Mouse (Mus musculus) lung, postnatal 0 days (tissue): ENCODE measurements around the gene Lgmn.

Source experiments
- CTCF ChIP-seq: IDR thresholded peaks from 2 replicates; pipeline ENCODE4 v1.5.1; 2016; ENCODE audit warnings: antibody characterized with exemption, mild to moderate bottlenecking
- EP300 ChIP-seq: IDR thresholded peaks from 2 replicates; pipeline ENCODE4 v1.6.1; 2016; ENCODE audit warnings: antibody characterized with exemption, mild to moderate bottlenecking, control low read depth

DNA sequence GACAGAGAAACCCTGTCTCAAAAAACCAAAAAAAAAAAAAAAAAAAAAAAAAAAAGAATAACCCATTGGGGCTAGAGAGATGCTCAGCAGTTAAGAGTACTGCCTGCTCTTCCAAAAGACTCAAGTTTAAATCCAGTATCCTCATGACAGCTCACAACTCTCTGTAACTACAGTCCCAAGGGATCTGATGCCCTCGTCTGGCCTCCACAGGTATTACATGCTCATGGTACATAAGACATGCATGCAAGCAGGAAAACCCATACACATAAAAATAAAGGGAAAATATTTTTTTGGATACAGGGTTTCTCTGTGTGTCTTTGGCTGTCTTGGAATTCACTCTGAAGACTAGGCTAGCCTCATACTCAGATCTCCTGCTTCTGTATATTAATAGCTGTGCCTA, 93.1 kb downstream of the Lgmn start:
- no peak for TF ChIP-seq EP300
- TF ChIP-seq CTCF, result peak; percentile 81
